Mouse (Mus musculus) B cell, adult 62 days (primary cell): ENCODE data around the gene Olfr951. TPM values are rescaled to one million over a fixed set of nuclear protein-coding genes. Genes with fewer than 3 reads are reported as not detected.

ENCODE experiments used
- total RNA-seq: library from RNA; stranded (reverse); gene quantifications from 4 replicates; pipeline ENCODE4 v1.2.4, GENCODE M21; 2023

Olfr951 gene
- total RNA-seq: not detected in 4 replicates

DNA sequence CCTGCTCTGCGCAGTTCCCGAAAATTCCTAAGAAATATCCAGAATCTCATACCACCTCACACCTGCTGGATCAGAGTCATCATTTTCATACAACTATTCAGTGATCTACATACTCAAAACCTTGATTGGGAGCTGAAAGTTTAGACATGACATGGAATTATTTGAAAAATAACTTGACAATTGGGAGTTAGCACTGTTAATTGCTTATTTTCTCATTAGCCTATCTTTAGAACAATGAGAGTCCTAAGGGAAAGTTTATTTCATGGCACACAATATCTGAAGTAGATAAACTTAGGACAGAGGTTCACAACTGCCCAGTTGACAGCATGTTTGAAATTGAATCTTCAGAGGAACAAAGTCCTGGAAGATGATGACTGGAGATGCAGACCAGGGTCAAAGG, at the start of gene Olfr951:
TSS of gene Olfr951 (plus strand) at position 301 of the 400 bp plus-strand sequence.

GRCm38 (mm10) chr9:39427048-39427447, 39.8 kb downstream of the Olfr951 start, which contains the start of gene Olfr952:
Gene Olfr952, minus strand, starts transcription at chr9:39427148.

Other genes starting within 250 kb of the Olfr951 start
- gene Olfr943, start 221.1 kb upstream of the Olfr951 start, total RNA-seq: not detected in 4 replicates
- gene Olfr944, start 185.5 kb upstream of the Olfr951 start, total RNA-seq: not detected in 4 replicates
- not detected in 4 replicates for gene Olfr1537, start 137.4 kb upstream of the Olfr951 start, total RNA-seq
- gene Olfr945, start 110.6 kb upstream of the Olfr951 start, total RNA-seq: not detected in 4 replicates
- gene Olfr948, start 61.4 kb upstream of the Olfr951 start, total RNA-seq: not detected in 4 replicates
- gene Olfr952, start 39.7 kb downstream of the Olfr951 start, total RNA-seq: not detected in 4 replicates
- not detected in 4 replicates for gene Olfr954, start 69.3 kb downstream of the Olfr951 start, total RNA-seq
- not detected in 4 replicates for gene Olfr955, start 84.5 kb downstream of the Olfr951 start, total RNA-seq
- gene Olfr44, start 106.6 kb downstream of the Olfr951 start, total RNA-seq: not detected in 4 replicates
- not detected in 4 replicates for gene Olfr957, start 128.4 kb downstream of the Olfr951 start, total RNA-seq
- gene Olfr958, start 166.6 kb downstream of the Olfr951 start, total RNA-seq: not detected in 4 replicates
- not detected in 4 replicates for gene Olfr959, start 188.2 kb downstream of the Olfr951 start, total RNA-seq
- not detected in 4 replicates for gene AW551984, start 217.0 kb downstream of the Olfr951 start, total RNA-seq
- not detected in 4 replicates for gene Olfr148, start 223.2 kb downstream of the Olfr951 start, total RNA-seq
- not detected in 4 replicates for gene Olfr960, start 234.0 kb downstream of the Olfr951 start, total RNA-seq